Comparison of ENCODE assay signal across 47 mouse cellular contexts in the genomic region with DNA sequence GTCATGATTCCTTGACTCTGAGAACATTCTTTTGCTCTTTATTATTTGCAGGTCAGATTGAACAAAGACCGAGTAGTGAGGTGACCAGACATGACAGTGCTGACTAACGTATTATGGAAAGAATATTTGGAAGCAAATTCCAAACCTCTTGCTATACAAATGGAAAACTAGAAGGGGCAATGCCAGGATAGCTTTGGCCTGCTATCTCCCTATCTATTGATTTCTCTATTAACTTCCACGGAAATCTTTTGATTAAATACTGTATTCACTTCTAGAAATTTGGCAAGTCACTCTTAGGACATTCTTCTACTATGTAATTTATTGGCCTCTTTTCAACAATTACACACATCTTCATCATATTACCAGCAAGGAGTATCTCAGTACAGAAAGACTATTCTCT. TPM values are rescaled to one million over a fixed set of nuclear protein-coding genes. Genes with fewer than 3 reads are reported as not detected.
"Had no signal": no experiment of that assay in that cellular context is flagged by ENCODE, and none has a peak within 500 bp of the region (broad histone marks: within the 10 kb centered on the region; RNA-seq: fewer than 3 reads in every experiment).

No protein-coding gene starts in this region.

- H3K4me2 ChIP-seq: limb, embryonic 12.5 days; limb, embryonic 13.5 days; limb, embryonic 15.5 days; liver, embryonic 11.5 days; liver, embryonic 12.5 days; liver, embryonic 13.5 days; liver, embryonic 15.5 days; lung, embryonic 14.5 days; lung, embryonic 15.5 days; midbrain, embryonic 11.5 days; midbrain, embryonic 12.5 days; midbrain, embryonic 13.5 days; midbrain, embryonic 15.5 days; neural tube, embryonic 12.5 days had no signal

- H3K9ac ChIP-seq: limb, embryonic 12.5 days; limb, embryonic 13.5 days; limb, embryonic 15.5 days; liver, embryonic 12.5 days; liver, embryonic 13.5 days; liver, embryonic 14.5 days; liver, embryonic 15.5 days; lung, embryonic 14.5 days; lung, embryonic 15.5 days; midbrain, embryonic 12.5 days; midbrain, embryonic 13.5 days; midbrain, embryonic 15.5 days; neural tube, embryonic 12.5 days had no signal

- H3K27ac ChIP-seq: left cerebral cortex, adult 2 months; limb, embryonic 10.5 days; limb, embryonic 12.5 days; limb, embryonic 13.5 days; limb, embryonic 15.5 days; liver, embryonic 12.5 days; liver, embryonic 13.5 days; liver, embryonic 14.5 days; liver, embryonic 15.5 days; lung, embryonic 15.5 days; macrophage; midbrain, embryonic 10.5 days; midbrain, embryonic 12.5 days; midbrain, embryonic 13.5 days; midbrain, embryonic 15.5 days; neural tube, embryonic 12.5 days had no signal

- H3K27me3 ChIP-seq: limb, embryonic 12.5 days; limb, embryonic 13.5 days; limb, embryonic 15.5 days; liver, embryonic 12.5 days; liver, embryonic 13.5 days; liver, embryonic 15.5 days; lung, embryonic 15.5 days; megakaryocyte, embryonic 14.5 days; midbrain, embryonic 12.5 days; midbrain, embryonic 13.5 days; midbrain, embryonic 15.5 days; neural tube, embryonic 12.5 days had no signal

- H3K4me1 ChIP-seq: limb, embryonic 10.5 days; limb, embryonic 12.5 days; limb, embryonic 13.5 days; limb, embryonic 15.5 days; liver, embryonic 12.5 days; liver, embryonic 13.5 days; liver, embryonic 15.5 days; lung, embryonic 15.5 days; megakaryocyte, embryonic 14.5 days; midbrain, embryonic 10.5 days; midbrain, embryonic 12.5 days; midbrain, embryonic 13.5 days; midbrain, embryonic 15.5 days; neural tube, embryonic 12.5 days had no signal

- H3K9me3 ChIP-seq: limb, embryonic 10.5 days; limb, embryonic 12.5 days; limb, embryonic 13.5 days; limb, embryonic 15.5 days; liver, embryonic 12.5 days; liver, embryonic 13.5 days; liver, embryonic 15.5 days; lung, embryonic 15.5 days; megakaryocyte, embryonic 14.5 days; midbrain, embryonic 10.5 days; midbrain, embryonic 12.5 days; midbrain, embryonic 13.5 days; midbrain, embryonic 15.5 days; neural tube, embryonic 12.5 days had no signal

- DNase-seq: left cerebral cortex, postnatal 4 days; liver; liver, embryonic 13.5 days; lung, adult 18-20 months; lung, adult 2 months; lung, embryonic 14.5 days; lung, postnatal 10 days; lung, postnatal 14 days; lung, postnatal 36 days; lung, postnatal 4 days; midbrain, embryonic 14.5 days had no signal

- ATAC-seq: liver, embryonic 12.5 days; lung, postnatal 0 days; midbrain, embryonic 13.5 days; midbrain, embryonic 15.5 days; midbrain, embryonic 16.5 days had no signal

- H3K36me3 ChIP-seq: limb, embryonic 10.5 days; limb, embryonic 12.5 days; limb, embryonic 13.5 days; limb, embryonic 15.5 days; liver, embryonic 12.5 days; liver, embryonic 13.5 days; liver, embryonic 15.5 days; lung, embryonic 15.5 days; midbrain, embryonic 10.5 days; midbrain, embryonic 12.5 days; midbrain, embryonic 13.5 days; midbrain, embryonic 15.5 days; neural tube, embryonic 12.5 days had no signal

- H3K4me3 ChIP-seq: left cerebral cortex, adult 2 months; limb, embryonic 10.5 days; limb, embryonic 12.5 days; limb, embryonic 13.5 days; limb, embryonic 15.5 days; liver, embryonic 12.5 days; liver, embryonic 13.5 days; liver, embryonic 15.5 days; lung, embryonic 15.5 days; megakaryocyte, embryonic 14.5 days; midbrain, embryonic 10.5 days; midbrain, embryonic 12.5 days; midbrain, embryonic 13.5 days; midbrain, embryonic 15.5 days; myocyte; neural tube, embryonic 12.5 days had no signal

RNA-seq across cellular contexts. Expression of gene Cyp2c50, which starts 1.6 kb away (rescaled TPM):
- total RNA-seq: left cerebral cortex, adult 2 months; left cerebral cortex, adult 8-10 months; left cerebral cortex, postnatal 10 days; left cerebral cortex, postnatal 14 days; left cerebral cortex, postnatal 25 days; left cerebral cortex, postnatal 36 days; left cerebral cortex, postnatal 4 days; megakaryocyte progenitor cell, adult 5-6 weeks; megakaryocyte, adult 5-6 weeks; megakaryocyte-erythroid progenitor cell, adult 5-6 weeks; midbrain, postnatal 0 days; monocyte, adult 5-6 weeks had no signal
- polyA plus RNA-seq: limb, embryonic 10.5 days; limb, embryonic 11.5 days; limb, embryonic 12.5 days; limb, embryonic 13.5 days; limb, embryonic 14.5 days; limb, embryonic 15.5 days; liver, embryonic 11.5 days; liver, embryonic 12.5 days; liver, embryonic 13.5 days; liver, embryonic 14.5 days; liver, embryonic 15.5 days; liver, embryonic 16.5 days; lung, embryonic 14.5 days; lung, embryonic 15.5 days; lung, embryonic 16.5 days; lung, postnatal 0 days; macrophage; midbrain, embryonic 10.5 days; midbrain, embryonic 11.5 days; midbrain, embryonic 12.5 days; midbrain, embryonic 13.5 days; midbrain, embryonic 14.5 days; midbrain, embryonic 15.5 days; midbrain, embryonic 16.5 days; midbrain, postnatal 0 days; myocyte; neural tube, embryonic 11.5 days; neural tube, embryonic 12.5 days had no signal

RNA-seq across cellular contexts. Expression of gene Cyp2c54, which starts 17.5 kb away (rescaled TPM):
- total RNA-seq: left cerebral cortex, adult 2 months; left cerebral cortex, adult 8-10 months; left cerebral cortex, postnatal 10 days; left cerebral cortex, postnatal 14 days; left cerebral cortex, postnatal 25 days; left cerebral cortex, postnatal 36 days; left cerebral cortex, postnatal 4 days; megakaryocyte progenitor cell, adult 5-6 weeks; megakaryocyte, adult 5-6 weeks; megakaryocyte-erythroid progenitor cell, adult 5-6 weeks; midbrain, postnatal 0 days; monocyte, adult 5-6 weeks had no signal
- polyA plus RNA-seq: limb, embryonic 10.5 days; limb, embryonic 11.5 days; limb, embryonic 12.5 days; limb, embryonic 13.5 days; limb, embryonic 14.5 days; limb, embryonic 15.5 days; liver, embryonic 11.5 days; liver, embryonic 12.5 days; liver, embryonic 13.5 days; liver, embryonic 14.5 days; liver, embryonic 15.5 days; liver, embryonic 16.5 days; lung, adult 2 months; lung, embryonic 14.5 days; lung, embryonic 15.5 days; lung, embryonic 16.5 days; lung, postnatal 0 days; macrophage; midbrain, embryonic 10.5 days; midbrain, embryonic 11.5 days; midbrain, embryonic 12.5 days; midbrain, embryonic 13.5 days; midbrain, embryonic 14.5 days; midbrain, embryonic 15.5 days; midbrain, embryonic 16.5 days; midbrain, postnatal 0 days; myocyte; neural tube, embryonic 11.5 days; neural tube, embryonic 12.5 days had no signal
